Mouse (Mus musculus) hindbrain, embryonic 16.5 days (tissue): ENCODE measurements around the gene Abca13. TPM values are rescaled to one million over a fixed set of nuclear protein-coding genes. Genes with fewer than 3 reads are reported as not detected.

Experiments
- polyA plus RNA-seq: library from polyadenylated mRNA; unstranded; fragments of >200 nt; fragmentation: Nextera tagmentation; extraction: Ambion mirVana; gene quantifications from 2 replicates; pipeline ENCODE4 v1.2.1, GENCODE M21; 2015

The Abca13 gene
- polyA plus RNA-seq, 1 experiment from 2014 or later: 0.01 TPM

Other genes starting within 250 kb of the Abca13 start
- 0.14 and 0.25 TPM in 2 replicates for gene Pkd1l1, start 218.7 kb upstream of the Abca13 start, polyA plus RNA-seq
- 10.8 and 11.5 TPM in 2 replicates for gene Hus1, start 180.8 kb upstream of the Abca13 start, polyA plus RNA-seq
- gene Gm11992, start 143.3 kb upstream of the Abca13 start, polyA plus RNA-seq: 1.9 and 2.8 TPM in 2 replicates
- gene Sun3, start 143.0 kb upstream of the Abca13 start, polyA plus RNA-seq: 0.35 TPM in 1 of 2 replicates, not detected in the other
- 4.4 and 6.3 TPM in 2 replicates for gene Upp1, start 73.8 kb upstream of the Abca13 start, polyA plus RNA-seq